Mouse (Mus musculus) cortical plate, adult 2 months (tissue): Measurements from ENCODE around the gene Krtap4-1. TPM values are rescaled to one million over a fixed set of nuclear protein-coding genes. Genes with fewer than 3 reads are reported as not detected.
"Not testable (repeated sequence)": the region's sequence is repeated elsewhere in the genome, so short reads cannot be mapped to it uniquely, and the experiment has no call there.

Experiments used
- H3K27ac ChIP-seq: fragments of 200-500 bp; 2 replicates; pipeline ENCODE4 v1.5.1; 2012; ENCODE audit warnings: low read length, control low read depth, inconsistent platforms; ENCODE audit not compliant: insufficient read depth
- H3K4me1 ChIP-seq: fragments of 200-500 bp; 2 replicates; pipeline ENCODE4 v1.6.1; 2011; ENCODE audit warnings: low read length; ENCODE audit not compliant: control insufficient read depth, insufficient read depth
- H3K4me3 ChIP-seq: fragments of 200-500 bp; 2 replicates; pipeline ENCODE4 v1.5.1; 2011; ENCODE audit warnings: mild to moderate bottlenecking, low read length, control low read depth; ENCODE audit not compliant: insufficient read depth
- CTCF ChIP-seq: fragments of 200-500 bp; IDR thresholded peaks from 2 replicates; pipeline ENCODE4 v1.5.1; 2011; ENCODE audit warnings: mild to moderate bottlenecking, control low read depth, low read length; ENCODE audit not compliant: insufficient read depth; ENCODE audit errors: extremely low read depth
- POLR2A ChIP-seq: fragments of 200-500 bp; IDR thresholded peaks from 2 replicates; pipeline ENCODE4 v1.6.1; 2011; ENCODE audit warnings: mild to moderate bottlenecking, low read length, control low read depth; ENCODE audit not compliant: insufficient read depth; ENCODE audit errors: extremely low read depth
- polyA plus RNA-seq: library from polyadenylated mRNA; depleted of rRNA; stranded (reverse); fragments of >200 nt; gene quantifications from 2 replicates; pipeline ENCODE4 v1.2.3, GENCODE M21; 2012

The Krtap4-1 gene
- polyA plus RNA-seq, 1 experiment, result not detected

GRCm38 (mm10) chr11:99640926-99641325, 12.9 kb upstream of the Krtap4-1 start:
- Histone ChIP-seq H3K4me3 (no peak overlapping the region), H3K4me1 (peaks cover 2% of the 10 kb centered on the region; the same call in 1 of the 2 replicates), H3K27ac (no peak overlapping the region)
- no peak for TF ChIP-seq CTCF
- TF ChIP-seq POLR2A, result no peak

GRCm38 (mm10) chr11:99637086-99637485, 9.0 kb upstream of the Krtap4-1 start:
- Histone ChIP-seq H3K4me1 (peaks cover 2% of the 10 kb centered on the region; the same call in 1 of the 2 replicates), H3K4me3 (no peak overlapping the region), H3K27ac (no peak overlapping the region)
- TF ChIP-seq POLR2A (no peak), CTCF (no peak)

- H3K4me1 ChIP-seq, result peaks cover 2% of the 10 kb centered on the region; the same call in 1 of the 2 replicates
- H3K27ac ChIP-seq, result no peak within 1 kb of the TSS
- H3K4me3 ChIP-seq, result no peak within 1 kb of the TSS
- TF ChIP-seq POLR2A (no peak), CTCF (no peak)
Measured at GRCm38 (mm10) chr11:99634653-99635134, 6.7 kb upstream of the Krtap4-1 start, which contains the start of gene Krtap4-2. Gene Krtap4-2 (minus strand): TSS chr11:99635084.

GRCm38 (mm10) chr11:99633293-99633692, 5.3 kb upstream of the Krtap4-1 start:
- Histone ChIP-seq H3K4me1 (peaks cover 2% of the 10 kb centered on the region; the same call in 1 of the 2 replicates), H3K4me3 (no peak overlapping the region), H3K27ac (no peak overlapping the region)
- TF ChIP-seq POLR2A (no peak), CTCF (no peak)

DNA sequence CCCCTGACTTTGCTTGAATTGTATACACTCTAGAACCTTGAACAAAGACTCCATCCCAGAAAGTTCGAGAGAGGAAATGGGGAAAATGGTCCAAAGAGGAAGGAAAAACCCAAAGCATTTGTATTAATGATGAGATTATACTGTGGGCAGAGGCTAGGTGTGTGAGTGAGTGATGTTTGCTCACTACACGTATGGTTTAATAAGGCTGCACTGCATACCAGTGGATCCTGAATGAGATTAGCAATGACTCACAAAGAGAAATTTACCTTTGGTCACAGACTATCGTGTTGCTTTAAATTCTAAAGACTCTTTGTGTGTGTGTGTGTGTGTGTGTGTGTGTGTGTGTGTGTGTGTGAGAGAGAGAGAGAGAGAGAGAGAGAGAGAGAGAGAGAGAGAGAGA, 2.9 kb upstream of the Krtap4-1 start:
- Histone ChIP-seq H3K4me1 (no peaks in the 10 kb centered on the region), H3K27ac (no peak overlapping the region), H3K4me3 (no peak overlapping the region)
- TF ChIP-seq POLR2A (no peak), CTCF (no peak)

GRCm38 (mm10) chr11:99620335-99620734, 7.7 kb downstream of the Krtap4-1 start, which contains the start of gene Gm11562:
Gene Gm11562 (minus strand): TSS chr11:99620435.
- H3K27ac ChIP-seq, result no peak within 1 kb of the TSS
- TF ChIP-seq POLR2A (no peak), CTCF (no peak)
- H3K4me3 ChIP-seq, result no peak within 1 kb of the TSS
- H3K4me1 ChIP-seq, result no peaks in the 10 kb centered on the region

GRCm38 (mm10) chr11:99614796-99615363, 13.2 kb downstream of the Krtap4-1 start, which contains the start of gene Krtap2-4:
Gene Krtap2-4 (minus strand): TSS chr11:99614846.
- TF ChIP-seq CTCF, result no peak
- no peak for TF ChIP-seq POLR2A
- Histone ChIP-seq H3K27ac (no peak within 1 kb of the TSS), H3K4me1 (peaks cover 2% of the 10 kb centered on the region; the same call in 1 of the 2 replicates), H3K4me3 (no peak within 1 kb of the TSS)

DNA sequence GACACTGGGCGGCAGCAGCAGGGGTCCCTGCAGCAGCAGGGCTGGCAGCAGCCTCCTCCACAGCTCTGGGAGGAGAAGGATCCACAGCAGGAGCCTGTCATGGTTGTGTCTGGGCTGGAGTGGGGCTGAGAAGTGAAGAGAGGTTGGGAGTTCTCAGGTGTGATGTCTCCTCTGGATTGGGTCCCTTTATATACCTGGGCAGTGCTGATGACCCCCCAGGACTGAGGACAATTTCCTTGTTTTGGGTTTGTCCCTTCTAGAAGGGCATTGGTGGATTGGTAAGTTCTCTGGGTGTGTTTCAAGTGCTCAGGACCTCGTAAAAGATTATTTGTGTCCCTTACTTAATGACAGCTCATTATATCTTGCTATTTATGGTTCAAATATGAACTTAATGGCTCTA, 17.9 kb downstream of the Krtap4-1 start, which contains the start of gene Gm11937:
Gm11937 (minus strand) TSS at position 101 of the 400 bp plus-strand sequence.
- not testable (repeated sequence) for H3K4me1 ChIP-seq, H3K27ac ChIP-seq, H3K4me3 ChIP-seq

GRCm38 (mm10) chr11:99609126-99609525, 18.9 kb downstream of the Krtap4-1 start:
- Histone ChIP-seq H3K4me3 (no peak overlapping the region), H3K27ac (no peak overlapping the region), H3K4me1 (no peaks in the 10 kb centered on the region; the same call in 1 of the 2 replicates)
- TF ChIP-seq POLR2A (no peak), CTCF (no peak)

GRCm38 (mm10) chr11:99603208-99603607, 24.8 kb downstream of the Krtap4-1 start, which contains the start of gene Gm11938:
Gene Gm11938 (minus strand): TSS chr11:99603308.
- H3K27ac ChIP-seq, H3K4me1 ChIP-seq, H3K4me3 ChIP-seq: not testable (repeated sequence)

GRCm38 (mm10) chr11:99597742-99598141, 30.3 kb downstream of the Krtap4-1 start, which contains the start of gene Krtap9-3:
Gene Krtap9-3 (minus strand): TSS chr11:99598105.
- H3K27ac ChIP-seq, H3K4me3 ChIP-seq, H3K4me1 ChIP-seq: not testable (repeated sequence)
